Mouse (Mus musculus) ES-E14 (cell line): ENCODE results near the gene Bcar3.

ENCODE experiments used
- HCFC1 ChIP-seq: IDR thresholded peaks from 2 replicates; pipeline ENCODE4 v1.6.1; 2012; ENCODE audit warnings: low read length, inconsistent platforms, borderline replicate concordance; ENCODE audit not compliant: insufficient read depth
- MAFK ChIP-seq: IDR thresholded peaks from 2 replicates; pipeline ENCODE4 v1.6.1; 2014; ENCODE audit warnings: mild to moderate bottlenecking, low read depth, low read length, inconsistent platforms; ENCODE audit not compliant: insufficient read depth
- ZNF384 ChIP-seq: IDR thresholded peaks from 2 replicates; pipeline ENCODE4 v1.6.1; 2012; ENCODE audit warnings: low read depth, low read length, inconsistent platforms

GRCm38 (mm10) chr3:122293223-122293953 is 548 bp upstream of the Bcar3 start:
- TF ChIP-seq ZNF384 (no peak), MAFK (no peak), HCFC1 (0 out of 2 replicates have a peak, but pooled peaks have one; percentile 55)
